Mouse (Mus musculus) right cerebral cortex, adult 18-20 months (tissue): ENCODE measurements around the gene Arhgap31.
"Not testable (repeated sequence)": the region's sequence is repeated elsewhere in the genome, so short reads cannot be mapped to it uniquely, and the experiment has no call there.

Experiments
- DNase-seq: peaks from one replicate; pipeline ENCODE4 v3.0.0; 2022; ENCODE audit warnings: mixed read lengths

The Arhgap31 gene

GRCm38 (mm10) chr16:38681313-38681712, 31.8 kb downstream of the Arhgap31 start:
- DNase-seq: no peak

- no peak for DNase-seq
These were observed 33.5 kb downstream of the Arhgap31 start for GRCm38 (mm10) chr16:38679431-38680021.

GRCm38 (mm10) chr16:38678853-38679252, 34.2 kb downstream of the Arhgap31 start:
- DNase-seq: no peak

- not testable (repeated sequence) for DNase-seq
These were observed 35.1 kb downstream of the Arhgap31 start for GRCm38 (mm10) chr16:38677941-38678340.

- no peak for DNase-seq
These were observed 35.9 kb downstream of the Arhgap31 start for GRCm38 (mm10) chr16:38677171-38677570.

- DNase-seq: no peak
These were observed 36.4 kb downstream of the Arhgap31 start for GRCm38 (mm10) chr16:38676647-38677046.

- no peak for DNase-seq
These were observed 37.3 kb downstream of the Arhgap31 start for GRCm38 (mm10) chr16:38675600-38676335.

GRCm38 (mm10) chr16:38674891-38675290, 38.2 kb downstream of the Arhgap31 start:
- no peak for DNase-seq

- DNase-seq: peak; percentile 72
These were observed 39.6 kb downstream of the Arhgap31 start for GRCm38 (mm10) chr16:38673511-38673910.

- DNase-seq: no peak
These were observed 40.1 kb downstream of the Arhgap31 start for GRCm38 (mm10) chr16:38672947-38673346.

GRCm38 (mm10) chr16:38672370-38672769, 40.7 kb downstream of the Arhgap31 start:
- DNase-seq: no peak

- no peak for DNase-seq
These were observed 42.3 kb downstream of the Arhgap31 start for GRCm38 (mm10) chr16:38670621-38671390.

- DNase-seq: peak; percentile 34
These were observed 44.0 kb downstream of the Arhgap31 start for GRCm38 (mm10) chr16:38668871-38669675.

- no peak for DNase-seq
These were observed 46.6 kb downstream of the Arhgap31 start for GRCm38 (mm10) chr16:38666523-38666922.

- no peak for DNase-seq
These were observed 47.1 kb downstream of the Arhgap31 start for GRCm38 (mm10) chr16:38666016-38666415.

- no peak for DNase-seq
These were observed 50.5 kb downstream of the Arhgap31 start for GRCm38 (mm10) chr16:38662575-38662974.

GRCm38 (mm10) chr16:38654308-38654707, 58.8 kb downstream of the Arhgap31 start:
- DNase-seq: no peak

- DNase-seq: no peak
These were observed 59.6 kb downstream of the Arhgap31 start for GRCm38 (mm10) chr16:38653390-38653871.

- DNase-seq: no peak
These were observed 60.4 kb downstream of the Arhgap31 start for GRCm38 (mm10) chr16:38652653-38653052.

- DNase-seq: no peak
These were observed 61.3 kb downstream of the Arhgap31 start for GRCm38 (mm10) chr16:38651721-38652231.

GRCm38 (mm10) chr16:38651306-38651705, 61.8 kb downstream of the Arhgap31 start:
- no peak for DNase-seq

GRCm38 (mm10) chr16:38649431-38649827, 63.6 kb downstream of the Arhgap31 start:
- no peak for DNase-seq
